Comparison of ENCODE assay signal across 14 mouse cellular contexts in genomic region chr3:146698982-146699381, GRCm38 (mm10). TPM values are rescaled to one million over a fixed set of nuclear protein-coding genes. Genes with fewer than 3 reads are reported as not detected.
A peak's percentile ranks its signal among the peaks of the same experiment; 100 is the strongest.
DNase-seq lines count a peak whose midpoint lies in the region; ATAC-seq and TF ChIP-seq lines count a peak whose summit lies in the region.
"Had no signal": no experiment of that assay in that cellular context is flagged by ENCODE, and none has a peak within 500 bp of the region (broad histone marks: within the 10 kb centered on the region; RNA-seq: fewer than 3 reads in every experiment).

No protein-coding gene starts in this region.

- no peak overlapping the region for H3K27ac ChIP-seq in embryonic facial prominence, embryonic 11.5 days (replicated peaks; ENCODE audit: low read depth, low read length)
- H3K27ac ChIP-seq in embryonic facial prominence, embryonic 10.5 days (replicated peaks): no peak overlapping the region
- H3K27ac ChIP-seq in liver, postnatal 0 days (ENCODE audit: low read depth): no peak overlapping the region
- H3K27ac ChIP-seq in midbrain, embryonic 16.5 days (ENCODE audit: low read length): 0 out of 2 replicates have a peak overlapping the region, but pooled peaks have one; percentile 18
- H3K27ac ChIP-seq: limb, embryonic 13.5 days had no signal

- no peak overlapping the region for H3K4me2 ChIP-seq in embryonic facial prominence, embryonic 11.5 days (ENCODE audit: low read depth, low read length)
- H3K4me2 ChIP-seq in liver, postnatal 0 days (ENCODE audit: low read depth, low read length): no peak overlapping the region
- H3K4me2 ChIP-seq in midbrain, embryonic 16.5 days (ENCODE audit: low read length): no peak overlapping the region
- H3K4me2 ChIP-seq: limb, embryonic 13.5 days had no signal

- no peaks in the 10 kb centered on the region for H3K9me3 ChIP-seq in embryonic facial prominence, embryonic 11.5 days (replicated peaks; ENCODE audit: control insufficient read depth, low read length)
- no peaks in the 10 kb centered on the region for H3K9me3 ChIP-seq in embryonic facial prominence, embryonic 10.5 days
- H3K9me3 ChIP-seq in liver, postnatal 0 days (ENCODE audit: low read length): no peaks in the 10 kb centered on the region
- no peaks in the 10 kb centered on the region for H3K9me3 ChIP-seq in midbrain, embryonic 16.5 days (replicated peaks; ENCODE audit: control insufficient read depth, low read length, poor library complexity, severe bottlenecking)
- H3K9me3 ChIP-seq: limb, embryonic 13.5 days had no signal

- 60% methylated on average over 11 of the region's 11 CpGs for WGBS in embryonic facial prominence, embryonic 11.5 days
- 67% methylated on average over 11 of the region's 11 CpGs for WGBS in embryonic facial prominence, embryonic 10.5 days
- WGBS in liver, postnatal 0 days (ENCODE audit: insufficient replicate concordance): 49% methylated on average over 11 of the region's 11 CpGs
- 42% methylated on average over 11 of the region's 11 CpGs for WGBS in midbrain, embryonic 16.5 days

- H3K4me3 ChIP-seq in embryonic facial prominence, embryonic 11.5 days (ENCODE audit: low read depth, low read length): no peak overlapping the region
- no peak overlapping the region for H3K4me3 ChIP-seq in embryonic facial prominence, embryonic 10.5 days
- no peak overlapping the region for H3K4me3 ChIP-seq in liver, postnatal 0 days (ENCODE audit: low read depth, low read length)
- H3K4me3 ChIP-seq in midbrain, embryonic 16.5 days (ENCODE audit: low read depth, low read length): no peak overlapping the region
- H3K4me3 ChIP-seq: limb, embryonic 13.5 days had no signal

- ATAC-seq in embryonic facial prominence, embryonic 11.5 days (replicated peaks; ENCODE audit: insufficient number of reproducible peaks, low FRiP score, low TSS enrichment, low read depth): no peak
- no peak for ATAC-seq in liver, postnatal 0 days
- no peak for ATAC-seq in midbrain, embryonic 16.5 days

- TF ChIP-seq CTCF in liver, postnatal 0 days (IDR thresholded peaks at IDR 0.05; ENCODE audit: low read depth): no peak

- H3K36me3 ChIP-seq in embryonic facial prominence, embryonic 11.5 days (replicated peaks; ENCODE audit: control insufficient read depth, insufficient read depth, low read depth, low read length): no peaks in the 10 kb centered on the region; the same call in 1 of the 2 replicates
- no peaks in the 10 kb centered on the region for H3K36me3 ChIP-seq in embryonic facial prominence, embryonic 10.5 days (replicated peaks)
- H3K36me3 ChIP-seq in liver, postnatal 0 days (replicated peaks; ENCODE audit: insufficient read depth, low read length): no peaks in the 10 kb centered on the region
- no peaks in the 10 kb centered on the region for H3K36me3 ChIP-seq in midbrain, embryonic 16.5 days (ENCODE audit: control insufficient read depth, insufficient read depth, low read length)
- H3K36me3 ChIP-seq: limb, embryonic 13.5 days had no signal

- H3K27me3 ChIP-seq in embryonic facial prominence, embryonic 11.5 days (ENCODE audit: control insufficient read depth, insufficient read depth, low read length): no peaks in the 10 kb centered on the region
- H3K27me3 ChIP-seq in embryonic facial prominence, embryonic 10.5 days (replicated peaks; ENCODE audit: low read depth, poor library complexity, severe bottlenecking): no peaks in the 10 kb centered on the region
- H3K27me3 ChIP-seq in liver, postnatal 0 days (ENCODE audit: insufficient read depth, low read length): no peaks in the 10 kb centered on the region
- no peaks in the 10 kb centered on the region for H3K27me3 ChIP-seq in midbrain, embryonic 16.5 days (ENCODE audit: control insufficient read depth, insufficient read depth, low read depth, low read length)
- H3K27me3 ChIP-seq: limb, embryonic 13.5 days had no signal

- DNase-seq in embryonic facial prominence, embryonic 11.5 days (ENCODE audit: low spot score): no peak
- DNase-seq in embryonic facial prominence, embryonic 10.5 days (ENCODE audit: low spot score): no peak
- DNase-seq in liver: peak; percentile 55
- DNase-seq in liver, postnatal 0 days: no peak
- DNase-seq in c-Kit-positive CD71-positive TER-119-negative erythroid progenitor cells, embryonic 14.5 days (ENCODE audit: low read depth): peak; percentile 34
- DNase-seq in gastrocnemius, adult 8-10 months (ENCODE audit: low spot score in 2 of 2): no peak
- no peak for DNase-seq in kidney, adult 9 months
- DNase-seq: gastrocnemius, postnatal 10 days; spleen, adult 18-20 months had no signal

- 0 out of 2 replicates have a peak overlapping the region, but pooled peaks have one; percentile 19 for H3K9ac ChIP-seq in embryonic facial prominence, embryonic 11.5 days (replicated peaks; ENCODE audit: low read length)
- no peak overlapping the region for H3K9ac ChIP-seq in liver, postnatal 0 days (replicated peaks)
- H3K9ac ChIP-seq in midbrain, embryonic 16.5 days (ENCODE audit: low read depth, low read length): no peak overlapping the region
- H3K9ac ChIP-seq: limb, embryonic 13.5 days had no signal

- TF ChIP-seq EP300 in liver, postnatal 0 days (IDR thresholded peaks at IDR 0.05; ENCODE audit: low read depth): no peak

- H3K4me1 ChIP-seq in embryonic facial prominence, embryonic 11.5 days (ENCODE audit: control insufficient read depth, insufficient read depth, low read length): no peaks in the 10 kb centered on the region
- peaks cover 15% of the 10 kb centered on the region for H3K4me1 ChIP-seq in embryonic facial prominence, embryonic 10.5 days
- 0 out of 2 replicates have a peak, but pooled peaks cover 2% of the 10 kb centered on the region for H3K4me1 ChIP-seq in liver, postnatal 0 days (ENCODE audit: insufficient read depth)
- no peaks in the 10 kb centered on the region for H3K4me1 ChIP-seq in midbrain, embryonic 16.5 days (ENCODE audit: control insufficient read depth, insufficient read depth, low read length)
- H3K4me1 ChIP-seq: limb, embryonic 13.5 days had no signal

RNA-seq across cellular contexts. Expression of gene Samd13, which starts 13.6 kb away (rescaled TPM):
- polyA plus RNA-seq in embryonic facial prominence, embryonic 11.5 days (2014; fragmentation: Nextera tagmentation; extraction: Ambion mirVana): 0.86 and 1.2 TPM in 2 replicates
- polyA plus RNA-seq in embryonic facial prominence, embryonic 10.5 days (2016; fragmentation: Nextera tagmentation; extraction: Ambion mirVana): 0.55 and 0.92 TPM in 2 replicates
- 0.11 TPM in 1 of 2 replicates, not detected in the other for polyA plus RNA-seq in liver, postnatal 0 days (2015; fragmentation: Nextera tagmentation; extraction: Ambion mirVana)
- 0.41 and 0.59 TPM in 2 replicates for polyA plus RNA-seq in midbrain, embryonic 16.5 days (2015; fragmentation: Nextera tagmentation; extraction: Ambion mirVana)
- total RNA-seq in gastrocnemius, adult 8-10 months (2022): 1 to 10 TPM in 3 of 4 experiments, under 1 TPM in 1; 0.29 to 1.8 (median 1.4) TPM

RNA-seq across cellular contexts. Expression of gene 4930503B20Rik, which starts 47.9 kb away (rescaled TPM):
- polyA plus RNA-seq in embryonic facial prominence, embryonic 11.5 days (2014; fragmentation: Nextera tagmentation; extraction: Ambion mirVana): not detected in 2 replicates
- not detected in 2 replicates for polyA plus RNA-seq in embryonic facial prominence, embryonic 10.5 days (2016; fragmentation: Nextera tagmentation; extraction: Ambion mirVana)
- polyA plus RNA-seq in liver, postnatal 0 days (2015; fragmentation: Nextera tagmentation; extraction: Ambion mirVana): not detected in 2 replicates
- polyA plus RNA-seq in midbrain, embryonic 16.5 days (2015; fragmentation: Nextera tagmentation; extraction: Ambion mirVana): 0.09 TPM in 1 of 2 replicates, not detected in the other
- total RNA-seq in gastrocnemius, adult 8-10 months (2022): not detected
- polyA plus RNA-seq: intestine, embryonic 14.5 days; limb, embryonic 13.5 days; neural tube, embryonic 14.5 days; thymus, postnatal 0 days had no signal

Comparison
In these comparisons a context has a peak if more than half of its experiments do, and no peak if none do; other contexts are left out.
1. DNase-seq: peak in liver (single experiment) and c-Kit-positive CD71-positive TER-119-negative erythroid progenitor cells, embryonic 14.5 days (single experiment); none in embryonic facial prominence, embryonic 11.5 days (single experiment), embryonic facial prominence, embryonic 10.5 days (single experiment), liver, postnatal 0 days (single experiment), gastrocnemius, adult 8-10 months (0 of 2) and kidney, adult 9 months (single experiment).